Comparison of ENCODE assay signal across 17 mouse cellular contexts in genomic region chr3:38588966-38589365, GRCm38 (mm10).
"Had no signal": no experiment of that assay in that cellular context is flagged by ENCODE, and none has a peak within 500 bp of the region (broad histone marks: within the 10 kb centered on the region; RNA-seq: fewer than 3 reads in every experiment).

No protein-coding gene starts in this region.

- H3K36me3 ChIP-seq: limb, embryonic 12.5 days; limb, embryonic 15.5 days; liver, embryonic 13.5 days; lung, embryonic 15.5 days; midbrain, embryonic 10.5 days; midbrain, embryonic 13.5 days; neural tube, embryonic 13.5 days had no signal

- H3K27ac ChIP-seq: kidney, postnatal 0 days; limb, embryonic 12.5 days; limb, embryonic 15.5 days; liver, embryonic 13.5 days; lung, embryonic 15.5 days; midbrain, embryonic 10.5 days; midbrain, embryonic 13.5 days; neural tube, embryonic 13.5 days had no signal

- H3K4me2 ChIP-seq: limb, embryonic 12.5 days; limb, embryonic 15.5 days; liver, embryonic 13.5 days; lung, embryonic 15.5 days; midbrain, embryonic 13.5 days; neural tube, embryonic 13.5 days had no signal

- H3K9me3 ChIP-seq: limb, embryonic 12.5 days; limb, embryonic 15.5 days; liver, embryonic 13.5 days; lung, embryonic 15.5 days; midbrain, embryonic 10.5 days; midbrain, embryonic 13.5 days; neural tube, embryonic 13.5 days had no signal

- ATAC-seq: intestine, postnatal 0 days; midbrain, embryonic 13.5 days; midbrain, embryonic 16.5 days had no signal

- H3K9ac ChIP-seq: limb, embryonic 12.5 days; limb, embryonic 15.5 days; liver, embryonic 13.5 days; lung, embryonic 15.5 days; midbrain, embryonic 13.5 days; neural tube, embryonic 13.5 days had no signal

- H3K27me3 ChIP-seq: limb, embryonic 12.5 days; limb, embryonic 15.5 days; liver, embryonic 13.5 days; lung, embryonic 15.5 days; megakaryocyte, embryonic 14.5 days; midbrain, embryonic 13.5 days; neural tube, embryonic 13.5 days had no signal

- H3K4me1 ChIP-seq: limb, embryonic 12.5 days; limb, embryonic 15.5 days; liver, embryonic 13.5 days; lung, embryonic 15.5 days; megakaryocyte, embryonic 14.5 days; midbrain, embryonic 10.5 days; midbrain, embryonic 13.5 days; neural tube, embryonic 13.5 days had no signal

- H3K4me3 ChIP-seq: limb, embryonic 12.5 days; limb, embryonic 15.5 days; liver, embryonic 13.5 days; lung, embryonic 15.5 days; megakaryocyte, embryonic 14.5 days; midbrain, embryonic 10.5 days; midbrain, embryonic 13.5 days; myocyte; neural tube, embryonic 13.5 days had no signal

- DNase-seq: left cerebral cortex, postnatal 4 days; liver, embryonic 13.5 days; lung, postnatal 10 days; lung, postnatal 36 days; thymus, adult 2 months; thymus, postnatal 25 days had no signal
